Mouse (Mus musculus) testis, adult 2 months (tissue): ENCODE measurements around the gene Krba1. TPM values are rescaled to one million over a fixed set of nuclear protein-coding genes. Genes with fewer than 3 reads are reported as not detected.

ENCODE experiments used
- H3K27ac ChIP-seq: fragments of 200-500 bp; 2 replicates; pipeline ENCODE4 v1.5.1; 2012; ENCODE audit warnings: low read depth, low read length; ENCODE audit not compliant: control insufficient read depth, insufficient read depth
- H3K27me3 ChIP-seq: fragments of 200-500 bp; 2 replicates; pipeline ENCODE4 v1.6.1; 2012; ENCODE audit warnings: mild to moderate bottlenecking, low read length, moderate library complexity; ENCODE audit not compliant: control insufficient read depth, insufficient read depth
- H3K36me3 ChIP-seq: fragments of 200-500 bp; 2 replicates; pipeline ENCODE4 v1.6.1; 2012; ENCODE audit warnings: mild to moderate bottlenecking, low read length; ENCODE audit not compliant: control insufficient read depth, insufficient read depth
- H3K4me1 ChIP-seq: fragments of 200-500 bp; 2 replicates; pipeline ENCODE4 v1.6.1; 2012; ENCODE audit warnings: low read length; ENCODE audit not compliant: control insufficient read depth, insufficient read depth
- H3K4me3 ChIP-seq: fragments of 200-500 bp; 2 replicates; pipeline ENCODE4 v1.5.1; 2012; ENCODE audit warnings: low read depth, mild to moderate bottlenecking, low read length, moderate library complexity, mixed read lengths; ENCODE audit not compliant: control insufficient read depth
- CTCF ChIP-seq: fragments of 200-500 bp; IDR thresholded peaks from 2 replicates; pipeline ENCODE4 v1.5.1; 2012; ENCODE audit warnings: low read depth, mild to moderate bottlenecking, inconsistent platforms, low read length, moderate library complexity; ENCODE audit not compliant: control insufficient read depth, insufficient read depth, insufficient replicate concordance
- POLR2A ChIP-seq: fragments of 200-500 bp; IDR thresholded peaks from 2 replicates; pipeline ENCODE4 v1.6.1; 2012; ENCODE audit warnings: low read depth, mild to moderate bottlenecking, inconsistent platforms, low read length, moderate library complexity; ENCODE audit not compliant: control insufficient read depth
- polyA plus RNA-seq: library from polyadenylated mRNA; depleted of rRNA; stranded (reverse); fragments of >200 nt; gene quantifications from 2 replicates; pipeline ENCODE4 v1.2.3, GENCODE M21; 2012

Gene Krba1
- polyA plus RNA-seq, 1 experiment: 54.8 TPM

- peaks cover 12% of the 10 kb centered on the region for H3K4me1 ChIP-seq
- no peaks in the 10 kb centered on the region; the same call in 1 of the 2 replicates for H3K27me3 ChIP-seq
- H3K36me3 ChIP-seq: no peaks in the 10 kb centered on the region
- H3K27ac ChIP-seq: no peak within 1 kb of the TSS
- H3K4me3 ChIP-seq: peak within 1 kb of the TSS; percentile 57
- no peak for TF ChIP-seq CTCF
- TF ChIP-seq POLR2A: no peak
Observed at GRCm38 (mm10) chr6:48445181-48446101, 50.1 kb downstream of the Krba1 start, which contains the start of gene Zfp467. TSS of gene Zfp467 (minus strand) at chr6:48445825.

GRCm38 (mm10) chr6:48446256-48446655, 50.9 kb downstream of the Krba1 start:
- H3K27me3 ChIP-seq: no peaks in the 10 kb centered on the region; the same call in 1 of the 2 replicates
- TF ChIP-seq POLR2A (no peak), CTCF (no peak)
- peaks cover 12% of the 10 kb centered on the region for H3K4me1 ChIP-seq
- H3K36me3 ChIP-seq: no peaks in the 10 kb centered on the region
- no peak overlapping the region for H3K27ac ChIP-seq
- H3K4me3 ChIP-seq: no peak overlapping the region

- Histone ChIP-seq H3K4me1 (peaks cover 12% of the 10 kb centered on the region), H3K27me3 (no peaks in the 10 kb centered on the region; the same call in 1 of the 2 replicates), H3K4me3 (no peak overlapping the region), H3K36me3 (no peaks in the 10 kb centered on the region), H3K27ac (no peak overlapping the region)
- no peak for TF ChIP-seq CTCF
Observed at GRCm38 (mm10) chr6:48446896-48447295, 51.5 kb downstream of the Krba1 start.

- TF ChIP-seq CTCF: no peak
- no peak for TF ChIP-seq POLR2A
- Histone ChIP-seq H3K27ac (no peak within 1 kb of the TSS), H3K36me3 (no peaks in the 10 kb centered on the region), H3K4me1 (peaks cover 12% of the 10 kb centered on the region), H3K4me3 (no peak within 1 kb of the TSS), H3K27me3 (no peaks in the 10 kb centered on the region; the same call in 1 of the 2 replicates)
Observed at GRCm38 (mm10) chr6:48447929-48448328, 52.5 kb downstream of the Krba1 start, which contains the start of gene Sspo. TSS of gene Sspo (plus strand) at chr6:48448229.

GRCm38 (mm10) chr6:48448527-48448926, 53.1 kb downstream of the Krba1 start:
- Histone ChIP-seq H3K4me1 (peaks cover 9% of the 10 kb centered on the region), H3K4me3 (no peak overlapping the region), H3K27ac (no peak overlapping the region), H3K36me3 (no peaks in the 10 kb centered on the region), H3K27me3 (no peaks in the 10 kb centered on the region; the same call in 1 of the 2 replicates)
- TF ChIP-seq CTCF (no peak), POLR2A (no peak)

- H3K4me3 ChIP-seq: no peak overlapping the region; the same call in 1 of the 2 replicates
- no peak overlapping the region for H3K27ac ChIP-seq
- H3K4me1 ChIP-seq: no peaks in the 10 kb centered on the region
- no peaks in the 10 kb centered on the region for H3K36me3 ChIP-seq
- H3K27me3 ChIP-seq: no peaks in the 10 kb centered on the region
- TF ChIP-seq POLR2A (no peak), CTCF (no peak)
Observed at GRCm38 (mm10) chr6:48452151-48452550, 56.8 kb downstream of the Krba1 start.

GRCm38 (mm10) chr6:48452771-48453170, 57.4 kb downstream of the Krba1 start:
- H3K4me1 ChIP-seq: no peaks in the 10 kb centered on the region
- TF ChIP-seq CTCF (no peak), POLR2A (no peak)
- H3K27me3 ChIP-seq: no peaks in the 10 kb centered on the region
- no peaks in the 10 kb centered on the region for H3K36me3 ChIP-seq
- H3K27ac ChIP-seq: no peak overlapping the region
- no peak overlapping the region for H3K4me3 ChIP-seq
